Mouse (Mus musculus): Measurements from ENCODE around the gene Ndufv3. TPM values are rescaled to one million over a fixed set of nuclear protein-coding genes. Genes with fewer than 3 reads are reported as not detected.
A peak's percentile ranks its signal among the peaks of the same experiment; 100 is the strongest.
"Not testable (repeated sequence)": the region's sequence is repeated elsewhere in the genome, so short reads cannot be mapped to it uniquely, and the experiment has no call there.

The Ndufv3 gene
- polyA plus RNA-seq, 1 experiment, result 469 TPM

GRCm38 (mm10) chr17:31531441-31532158 lies 11.7 kb downstream of the Ndufv3 start:
- Histone ChIP-seq H3ac (ENCODE audit: control insufficient read depth, insufficient read length) (no peak overlapping the region), H3K79me2 (ENCODE audit: control insufficient read depth, insufficient read depth) (no peaks in the 10 kb centered on the region), H3K4me2 (ENCODE audit: low read depth) (no peak overlapping the region), H3K27me3 (ENCODE audit: control insufficient read depth, insufficient read depth, insufficient read length) (no peaks in the 10 kb centered on the region), H3K4me3 (no peak overlapping the region), H3K36me3 (ENCODE audit: control insufficient read depth, insufficient read depth) (peaks cover 10% of the 10 kb centered on the region)
- TF ChIP-seq CEBPB (IDR thresholded peaks at IDR 0.05; ENCODE audit: insufficient read depth, poor library complexity, severe bottlenecking) (no peak), E2F4 (IDR thresholded peaks at IDR 0.05; ENCODE audit: insufficient read depth) (no peak), POLR2A (IDR thresholded peaks at IDR 0.05; ENCODE audit: insufficient read length, low read depth) (no peak), TCF12 (IDR thresholded peaks at IDR 0.05; ENCODE audit: insufficient read depth, poor library complexity, severe bottlenecking) (no peak), SRF (IDR thresholded peaks at IDR 0.05; ENCODE audit: control insufficient read depth, insufficient read length, low read depth) (no peak), REST (IDR thresholded peaks at IDR 0.05; ENCODE audit: insufficient read depth, insufficient read length) (no peak), MAX (IDR thresholded peaks at IDR 0.05; ENCODE audit: low read depth) (no peak), USF1 (IDR thresholded peaks at IDR 0.05; ENCODE audit: low read depth) (no peak), MYOG (IDR thresholded peaks at IDR 0.05; ENCODE audit: control insufficient read depth in 1 of 3, insufficient read depth in 1 of 3, insufficient read length in 2 of 3, low read depth in 2 of 3) (no peak), MYOD1 (IDR thresholded peaks at IDR 0.05; ENCODE audit: control insufficient read depth in 1 of 3, insufficient read length in 2 of 3, low read depth in 2 of 3) (no peak), POLR2AphosphoS2 (IDR thresholded peaks at IDR 0.05; ENCODE audit: insufficient read length, low read depth) (no peak), TCF3 (IDR thresholded peaks at IDR 0.05; ENCODE audit: insufficient read length, low read depth) (no peak)

- not testable (repeated sequence) for H3K4me3 ChIP-seq; H3K79me2 ChIP-seq (ENCODE audit: control insufficient read depth, insufficient read depth); H3K36me3 ChIP-seq (ENCODE audit: control insufficient read depth, insufficient read depth); H3ac ChIP-seq (ENCODE audit: control insufficient read depth, insufficient read length); H3K27me3 ChIP-seq (ENCODE audit: control insufficient read depth, insufficient read depth, insufficient read length); H3K4me2 ChIP-seq (ENCODE audit: low read depth)
Measured at GRCm38 (mm10) chr17:31532331-31532730, 12.4 kb downstream of the Ndufv3 start.

- Histone ChIP-seq H3K4me2 (ENCODE audit: low read depth) (no peak overlapping the region), H3K27me3 (ENCODE audit: control insufficient read depth, insufficient read depth, insufficient read length) (no peaks in the 10 kb centered on the region), H3ac (ENCODE audit: control insufficient read depth, insufficient read length) (no peak overlapping the region), H3K4me3 (no peak overlapping the region), H3K79me2 (ENCODE audit: control insufficient read depth, insufficient read depth) (no peaks in the 10 kb centered on the region), H3K36me3 (ENCODE audit: control insufficient read depth, insufficient read depth) (peaks cover 5% of the 10 kb centered on the region)
- TF ChIP-seq TCF3 (IDR thresholded peaks at IDR 0.05; ENCODE audit: insufficient read length, low read depth) (no peak), USF1 (IDR thresholded peaks at IDR 0.05; ENCODE audit: low read depth) (peak; percentile 41)
Measured at GRCm38 (mm10) chr17:31535358-31535757, 15.4 kb downstream of the Ndufv3 start.

GRCm38 (mm10) chr17:31535871-31536629 lies 16.1 kb downstream of the Ndufv3 start:
- no peak for TF ChIP-seq SRF (IDR thresholded peaks at IDR 0.05; ENCODE audit: control insufficient read depth, insufficient read length, low read depth)
- TF ChIP-seq MYOG (IDR thresholded peaks at IDR 0.05; ENCODE audit: control insufficient read depth in 1 of 3, insufficient read depth in 1 of 3, insufficient read length in 2 of 3, low read depth in 2 of 3), result no peak
- Histone ChIP-seq H3K36me3 (ENCODE audit: control insufficient read depth, insufficient read depth) (peaks cover 4% of the 10 kb centered on the region), H3K4me2 (ENCODE audit: low read depth) (no peak overlapping the region), H3K79me2 (ENCODE audit: control insufficient read depth, insufficient read depth) (no peaks in the 10 kb centered on the region), H3K27me3 (ENCODE audit: control insufficient read depth, insufficient read depth, insufficient read length) (no peaks in the 10 kb centered on the region), H3K4me3 (no peak overlapping the region), H3ac (ENCODE audit: control insufficient read depth, insufficient read length) (no peak overlapping the region)

- no peaks in the 10 kb centered on the region for H3K27me3 ChIP-seq (ENCODE audit: control insufficient read depth, insufficient read depth, insufficient read length)
- no peaks in the 10 kb centered on the region for H3K79me2 ChIP-seq (ENCODE audit: control insufficient read depth, insufficient read depth)
- no peak overlapping the region for H3ac ChIP-seq (ENCODE audit: control insufficient read depth, insufficient read length)
- no peaks in the 10 kb centered on the region for H3K36me3 ChIP-seq (ENCODE audit: control insufficient read depth, insufficient read depth)
- H3K4me3 ChIP-seq, result no peak overlapping the region
- no peak overlapping the region for H3K4me2 ChIP-seq (ENCODE audit: low read depth)
- TF ChIP-seq MAX (IDR thresholded peaks at IDR 0.05; ENCODE audit: low read depth) (no peak), MYOD1 (IDR thresholded peaks at IDR 0.05; ENCODE audit: control insufficient read depth in 1 of 3, insufficient read length in 2 of 3, low read depth in 2 of 3) (no peak), CEBPB (IDR thresholded peaks at IDR 0.05; ENCODE audit: insufficient read depth, poor library complexity, severe bottlenecking) (peak; percentile 81; the same call in 1 of the 2 replicates)
Measured at GRCm38 (mm10) chr17:31540101-31540500, 20.2 kb downstream of the Ndufv3 start.
